Mouse (Mus musculus): ENCODE measurements around the gene 4930558K02Rik. TPM values are rescaled to one million over a fixed set of nuclear protein-coding genes. Genes with fewer than 3 reads are reported as not detected.
A peak's percentile ranks its signal among the peaks of the same experiment; 100 is the strongest.

The 4930558K02Rik gene
- total RNA-seq, 2 experiments from 2014 or later, result not detected

GRCm38 (mm10) chr1:161999338-161999737 is 19.9 kb upstream of the 4930558K02Rik start:
- intact Hi-C loops (cut with DNase I), result loop anchor here (2.0 kb wide), 1 partner anchor 313 kb away; no protein-coding TSS in a partner anchor
- DNase-seq, result no peak

GRCm38 (mm10) chr1:161998781-161999180 is 19.3 kb upstream of the 4930558K02Rik start:
- DNase-seq, result no peak
- intact Hi-C loops (cut with DNase I), result loop anchor here (2.0 kb wide), 1 partner anchor 314 kb away; no protein-coding TSS in a partner anchor

GRCm38 (mm10) chr1:161992389-161992788 is 13.0 kb upstream of the 4930558K02Rik start:
- DNase-seq, result no peak
- intact Hi-C loops (cut with DNase I), result no loop called here

DNA sequence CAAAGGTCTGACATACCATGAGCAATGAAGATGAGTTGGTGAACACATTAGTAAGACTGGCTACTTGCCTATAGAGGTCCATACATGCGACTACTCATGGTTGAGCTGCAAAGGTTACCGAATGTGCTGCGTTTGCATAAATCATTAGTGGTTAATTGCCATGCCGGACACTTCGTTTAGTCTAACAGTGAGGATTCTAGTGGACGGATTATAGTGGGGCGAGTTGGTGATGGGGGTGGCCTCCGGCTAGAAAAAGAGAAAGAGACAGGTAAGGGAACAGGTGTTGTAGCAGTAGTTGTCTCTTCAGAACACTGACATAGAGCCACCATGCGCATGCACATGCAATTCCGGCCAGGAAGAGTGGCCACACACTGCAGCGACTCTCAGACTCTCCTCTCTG is 12.4 kb upstream of the 4930558K02Rik start:
- no peak for DNase-seq
- intact Hi-C loops (cut with DNase I), result no loop called here

DNA sequence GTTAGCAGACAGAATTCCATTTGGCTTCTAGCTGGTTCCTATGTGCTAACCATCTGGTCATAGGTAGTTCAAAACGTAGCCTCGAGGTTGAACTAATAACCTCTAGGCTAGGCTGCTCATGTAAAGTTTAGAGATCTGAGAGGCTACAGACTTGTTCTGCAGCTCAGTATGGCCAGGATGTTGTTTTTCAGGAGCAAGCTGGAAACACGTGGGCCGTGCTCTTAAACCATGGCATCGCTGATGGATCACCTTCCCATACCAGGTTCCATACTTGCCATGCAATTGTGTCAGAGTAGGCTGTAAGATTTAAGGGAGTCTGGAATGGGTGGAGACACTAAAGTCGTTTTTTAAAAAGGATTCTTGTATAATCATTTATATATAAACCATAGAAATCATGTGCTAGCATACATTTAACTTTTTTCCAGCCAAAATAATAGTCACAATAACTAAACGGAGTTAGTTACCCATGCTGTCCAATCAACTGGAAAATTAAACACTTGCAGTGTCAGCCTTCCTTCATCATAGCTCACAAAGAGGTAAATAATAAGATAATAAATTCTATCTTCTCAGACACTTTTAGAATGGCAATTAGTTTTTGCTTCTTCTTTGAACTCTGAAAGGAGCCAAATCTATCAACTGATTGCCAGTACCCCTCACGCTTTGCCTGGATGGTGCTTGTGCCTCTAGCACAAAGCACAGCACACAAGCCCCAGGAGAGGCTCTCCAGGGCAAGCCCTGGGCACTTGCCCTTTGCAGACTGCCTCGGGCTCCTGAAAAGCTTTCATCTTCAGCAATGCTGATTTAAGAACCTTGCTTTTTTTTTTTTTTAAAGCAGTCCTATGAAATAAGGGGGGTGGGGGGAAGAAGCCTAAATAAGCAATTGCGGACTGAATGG is 11.5 kb upstream of the 4930558K02Rik start:
- intact Hi-C loops (cut with DNase I), result no loop called here
- no peak for DNase-seq

- DNase-seq, result peak; percentile 48 to 74
- intact Hi-C loops (cut with DNase I), result no loop called here
Measured at GRCm38 (mm10) chr1:161983979-161984566, 4.6 kb upstream of the 4930558K02Rik start.

DNA sequence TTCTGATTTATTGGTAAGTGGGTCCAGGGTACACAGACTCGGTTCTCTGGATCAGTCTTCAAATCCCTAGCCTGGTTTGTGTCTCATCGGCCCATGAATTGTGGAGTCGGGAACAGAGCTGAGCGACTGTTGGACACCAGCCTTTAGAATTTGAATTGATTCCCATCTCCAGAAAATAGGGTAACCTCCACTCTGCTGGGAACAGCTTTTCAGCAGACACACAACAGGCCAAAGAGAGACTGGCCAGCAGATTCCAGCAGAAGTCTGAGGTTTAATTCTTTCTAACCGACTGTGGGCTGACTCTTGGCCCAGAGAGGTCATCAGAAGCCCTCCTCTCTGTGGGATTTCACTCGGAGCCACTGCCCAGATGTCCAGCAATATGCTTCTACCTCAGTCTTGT is 4.0 kb upstream of the 4930558K02Rik start:
- peak; percentile 21 to 31 for DNase-seq
- intact Hi-C loops (cut with DNase I), result no loop called here

GRCm38 (mm10) chr1:161980626-161981298 is 1.3 kb upstream of the 4930558K02Rik start:
- DNase-seq, result no peak
- intact Hi-C loops (cut with DNase I), result no loop called here

DNA sequence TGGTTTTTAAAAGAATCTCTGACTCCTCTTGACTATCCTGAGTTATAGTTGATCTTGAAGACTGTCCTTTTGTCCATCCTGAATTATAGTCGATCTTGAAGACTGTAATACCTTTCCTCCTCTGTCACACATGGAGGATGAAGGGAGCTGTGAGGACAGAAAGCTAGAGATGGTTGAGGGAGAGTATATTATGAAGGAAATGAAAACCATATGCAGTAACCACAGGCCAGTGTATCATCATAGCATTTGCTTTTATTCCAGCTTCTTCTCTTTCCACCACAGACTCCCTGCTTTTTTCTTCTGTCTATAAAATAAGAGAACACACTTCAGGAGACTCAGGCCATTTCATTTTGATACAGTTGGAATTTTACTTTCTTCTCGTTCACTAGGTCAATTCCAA is 610 bp upstream of the 4930558K02Rik start:
- DNase-seq, result no peak
- intact Hi-C loops (cut with DNase I), result no loop called here

DNA sequence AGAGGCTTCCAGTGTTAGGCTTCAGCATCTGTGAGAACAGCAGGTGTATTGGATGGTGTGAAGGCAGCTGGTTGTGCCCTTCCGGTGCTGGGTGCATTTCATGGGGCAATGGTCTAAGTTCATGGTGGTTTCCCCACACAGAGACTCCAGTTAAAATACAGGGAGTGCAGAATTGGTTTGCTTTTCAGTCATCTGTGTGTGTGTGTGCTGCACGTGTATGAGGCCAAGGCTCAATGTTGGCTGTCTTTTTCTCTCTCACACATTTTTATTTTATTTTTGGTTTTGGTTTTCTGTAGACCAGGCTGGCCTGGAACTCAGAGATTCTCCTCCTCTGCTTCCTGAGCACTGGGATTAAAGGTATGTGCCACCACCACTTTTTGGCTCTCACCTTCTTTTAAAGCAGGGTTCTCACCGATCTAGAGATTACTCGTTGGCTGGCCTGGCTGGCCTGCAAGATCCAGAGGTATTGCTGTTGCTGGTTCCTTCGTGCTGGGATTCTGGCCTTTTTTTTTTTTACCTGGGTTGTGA is 1.2 kb downstream of the 4930558K02Rik start:
- no peak for DNase-seq
- intact Hi-C loops (cut with DNase I), result loop anchor here (5.0 kb wide), 1 partner anchor 231 kb away; no protein-coding TSS in a partner anchor

DNA sequence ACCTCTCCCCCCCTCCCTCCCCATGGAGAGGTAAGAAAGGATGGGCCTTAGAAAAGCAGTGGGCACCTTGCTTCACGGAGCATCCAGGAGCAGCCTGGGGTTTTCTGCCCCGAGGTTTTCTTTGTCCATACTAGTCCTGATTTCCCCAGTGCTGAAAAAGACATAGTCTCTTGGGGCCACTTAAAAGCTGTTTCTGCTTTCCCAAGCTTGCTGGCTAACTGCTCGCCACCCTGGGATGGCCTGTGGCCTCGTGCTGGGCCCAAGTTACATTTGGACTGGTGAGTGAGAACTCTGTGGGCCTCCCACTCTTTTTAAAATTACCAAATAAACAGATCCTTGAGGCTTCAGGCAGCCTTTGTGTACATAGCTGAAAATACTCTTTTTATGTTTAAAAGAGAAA is 2.1 kb downstream of the 4930558K02Rik start:
- intact Hi-C loops (cut with DNase I), result loop anchor here (5.0 kb wide), 1 partner anchor 230 kb away; no protein-coding TSS in a partner anchor
- peak in 1 of 2 experiments; percentile 16 for DNase-seq

GRCm38 (mm10) chr1:161976255-161977182 is 2.9 kb downstream of the 4930558K02Rik start:
- peak; percentile 75 to 83 for DNase-seq
- intact Hi-C loops (cut with DNase I), result loop anchor here (5.0 kb wide), 1 partner anchor 229 kb away; no protein-coding TSS in a partner anchor

GRCm38 (mm10) chr1:161972233-161972632 is 7.2 kb downstream of the 4930558K02Rik start:
- DNase-seq, result no peak
- intact Hi-C loops (cut with DNase I), result no loop called here

GRCm38 (mm10) chr1:161970874-161971273 is 8.6 kb downstream of the 4930558K02Rik start:
- no peak for DNase-seq
- intact Hi-C loops (cut with DNase I), result no loop called here

GRCm38 (mm10) chr1:161968589-161969407 is 10.6 kb downstream of the 4930558K02Rik start, which contains the start of gene Pigc:
TSS of gene Pigc (plus strand) at chr1:161969186.
- intact Hi-C loops (cut with DNase I), result loop anchor here (5.0 kb wide), 2 partner anchors 71 to 91 kb away; partner anchors contain the start of gene Suco
- DNase-seq, result peak; percentile 91 to 94

DNA sequence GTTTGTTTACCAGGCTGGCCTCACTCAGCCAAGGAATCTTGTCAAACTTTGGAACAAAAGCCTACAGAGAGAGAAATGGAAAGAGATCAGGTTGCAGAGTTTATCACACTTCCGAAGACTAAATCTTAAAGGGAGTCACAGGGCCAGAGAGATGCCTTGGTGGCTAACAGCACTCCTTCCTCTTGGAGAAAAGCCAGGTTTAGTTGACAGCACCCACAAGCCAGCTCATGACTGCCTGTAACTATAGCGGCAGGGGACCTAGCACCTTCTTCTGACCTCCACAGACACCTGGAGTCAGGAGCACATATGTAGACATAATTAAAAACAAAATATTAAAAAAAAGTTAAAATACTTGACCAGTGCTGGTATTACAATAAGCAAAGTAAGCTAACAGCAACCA is 11.5 kb downstream of the 4930558K02Rik start:
- DNase-seq, result no peak
- intact Hi-C loops (cut with DNase I), result loop anchor here (5.0 kb wide), 2 partner anchors 71 to 91 kb away; partner anchors contain the start of gene Suco

GRCm38 (mm10) chr1:161962465-161963377 is 16.7 kb downstream of the 4930558K02Rik start:
- intact Hi-C loops (cut with DNase I), result loop anchor here (5.0 kb wide), 1 partner anchor 215 kb away; no protein-coding TSS in a partner anchor
- DNase-seq, result no peak

All from heart, postnatal 14 days (tissue).